Mouse (Mus musculus) T-helper 17 cell (primary cell): ENCODE results near the gene Lnx2.

ENCODE experiments used
- in situ Hi-C, 2 experiments: fragments of 300-600 bp; cut with MboI, MseI; formaldehyde crosslinking; loops; 1 replicate in 1 of 2; 2 replicates in 1 of 2; pipeline ENCODE4 v1.15.1; 2025; ENCODE audit warnings: high pct_unique_total_duplicates in 2 of 2

Gene Lnx2

DNA sequence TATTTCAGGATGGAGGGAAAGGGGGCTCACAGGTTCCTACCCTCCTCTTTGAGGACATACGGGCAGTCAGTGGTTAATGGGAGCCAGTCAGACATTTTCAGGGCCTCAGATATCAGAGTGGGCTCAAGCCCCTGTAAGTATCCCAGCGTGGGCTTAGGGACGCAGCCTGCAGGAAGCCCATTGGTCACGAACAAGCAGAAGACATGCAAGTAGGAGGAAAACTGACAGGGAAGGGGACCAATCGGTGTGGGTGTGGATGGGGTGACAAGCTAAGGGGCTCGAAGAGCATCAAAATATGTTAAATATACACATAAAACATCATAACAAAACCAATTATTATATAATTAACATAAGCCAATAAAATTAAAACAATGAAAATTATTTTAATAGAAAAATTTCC is 22.1 kb downstream of the Lnx2 start:
- in situ Hi-C loops = loop anchor here in 1 of 2 experiments (25.0 kb wide), 1 partner anchor 842 kb away; the partner anchor contains the start of gene Rnf6

DNA sequence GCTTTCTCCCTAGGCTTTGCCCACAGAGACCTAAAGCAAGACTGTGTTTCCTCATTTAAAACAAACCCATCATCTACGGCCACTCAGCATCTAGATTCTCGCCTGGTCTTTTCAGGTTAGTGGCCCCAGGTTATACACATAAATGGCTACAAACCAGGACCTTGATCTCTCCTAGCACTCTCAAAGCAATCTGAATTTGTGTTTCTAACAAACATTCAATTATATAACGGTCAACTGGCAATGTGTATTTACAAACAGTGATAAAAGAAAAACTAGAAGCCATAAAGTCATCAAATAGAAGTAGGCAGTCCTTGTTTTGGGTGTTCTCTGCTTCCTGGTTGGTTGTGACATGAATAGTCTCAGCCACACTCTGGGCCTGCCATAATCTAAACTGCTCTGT is 22.9 kb downstream of the Lnx2 start:
- in situ Hi-C loops = loop anchor here in 1 of 2 experiments (25.0 kb wide), 1 partner anchor 841 kb away; the partner anchor contains the start of gene Rnf6

DNA sequence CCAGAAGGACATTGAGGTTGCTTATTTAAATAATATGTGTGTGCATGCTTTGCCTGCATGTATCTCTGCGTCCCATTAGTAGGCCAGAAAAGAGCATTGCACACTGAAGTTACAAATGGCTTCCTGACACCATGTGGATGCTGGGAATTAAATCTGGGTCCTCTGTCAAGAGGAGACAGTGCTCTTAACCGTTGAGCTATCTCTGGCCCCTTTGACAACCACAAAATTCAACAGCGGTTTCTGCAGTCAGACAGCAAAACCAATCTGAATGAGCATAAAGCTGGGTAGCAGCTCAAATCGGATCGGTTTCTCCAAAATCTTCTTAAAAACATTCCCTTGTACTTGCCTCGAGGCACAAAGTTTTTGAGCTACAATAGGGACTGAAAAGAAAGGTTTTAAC is 23.3 kb downstream of the Lnx2 start:
- in situ Hi-C loops = loop anchor here in 1 of 2 experiments (25.0 kb wide), 1 partner anchor 841 kb away; the partner anchor contains the start of gene Rnf6

DNA sequence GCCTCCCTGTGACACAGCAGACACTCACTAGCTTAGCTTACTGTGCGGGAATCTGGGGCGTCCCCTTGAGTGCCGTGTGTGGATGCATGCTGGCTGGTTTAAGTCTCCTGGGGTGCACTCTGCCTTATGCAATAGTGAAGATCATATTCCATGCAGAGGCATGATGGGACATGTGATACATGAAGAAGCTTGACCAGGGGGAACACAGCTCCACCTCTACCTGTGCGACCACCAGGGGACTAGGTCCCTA is 24.2 kb downstream of the Lnx2 start:
- in situ Hi-C loops = loop anchor here in 1 of 2 experiments (25.0 kb wide), 1 partner anchor 840 kb away; the partner anchor contains the start of gene Rnf6

DNA sequence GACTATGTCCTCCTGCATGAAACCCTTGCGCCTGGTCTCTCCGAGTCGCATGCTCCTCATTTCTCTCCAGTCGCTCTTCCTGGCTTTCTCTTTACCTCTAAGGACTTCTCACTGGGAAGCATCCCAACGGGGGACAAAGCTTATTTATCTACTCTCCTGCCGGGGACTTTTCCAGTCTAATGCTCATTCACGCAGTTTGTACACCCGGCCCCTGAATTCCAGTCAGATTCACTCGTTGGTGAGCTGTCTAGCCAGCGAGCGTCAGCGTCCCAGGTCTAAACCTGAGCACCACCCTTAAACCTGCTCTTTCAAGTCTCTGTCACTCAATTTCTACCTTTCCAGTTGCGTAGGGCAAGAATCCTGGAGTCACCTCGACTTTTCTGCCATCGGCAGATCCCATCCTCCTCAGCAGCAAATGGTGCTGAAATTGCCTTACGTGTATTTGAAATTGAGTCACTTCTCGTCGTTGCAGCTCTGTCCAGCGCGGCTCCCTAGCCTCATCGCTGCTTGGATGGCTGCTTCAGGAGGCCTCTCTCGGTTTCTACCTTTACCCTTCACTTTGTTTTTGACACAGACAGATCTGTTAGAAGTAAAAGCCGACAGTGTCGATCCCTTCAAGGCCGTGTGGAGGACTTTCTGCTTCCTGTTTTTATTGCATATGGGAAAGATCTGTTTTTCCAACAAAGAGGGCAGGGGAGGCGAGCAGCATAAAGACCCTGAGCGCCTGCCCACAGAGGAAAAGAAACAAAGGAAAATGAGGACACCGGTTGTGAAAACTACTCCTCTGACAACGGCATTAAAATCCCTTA is 24.7 kb downstream of the Lnx2 start:
- in situ Hi-C loops = loop anchor here in 1 of 2 experiments (25.0 kb wide), 1 partner anchor 839 kb away; the partner anchor contains the start of gene Rnf6

DNA sequence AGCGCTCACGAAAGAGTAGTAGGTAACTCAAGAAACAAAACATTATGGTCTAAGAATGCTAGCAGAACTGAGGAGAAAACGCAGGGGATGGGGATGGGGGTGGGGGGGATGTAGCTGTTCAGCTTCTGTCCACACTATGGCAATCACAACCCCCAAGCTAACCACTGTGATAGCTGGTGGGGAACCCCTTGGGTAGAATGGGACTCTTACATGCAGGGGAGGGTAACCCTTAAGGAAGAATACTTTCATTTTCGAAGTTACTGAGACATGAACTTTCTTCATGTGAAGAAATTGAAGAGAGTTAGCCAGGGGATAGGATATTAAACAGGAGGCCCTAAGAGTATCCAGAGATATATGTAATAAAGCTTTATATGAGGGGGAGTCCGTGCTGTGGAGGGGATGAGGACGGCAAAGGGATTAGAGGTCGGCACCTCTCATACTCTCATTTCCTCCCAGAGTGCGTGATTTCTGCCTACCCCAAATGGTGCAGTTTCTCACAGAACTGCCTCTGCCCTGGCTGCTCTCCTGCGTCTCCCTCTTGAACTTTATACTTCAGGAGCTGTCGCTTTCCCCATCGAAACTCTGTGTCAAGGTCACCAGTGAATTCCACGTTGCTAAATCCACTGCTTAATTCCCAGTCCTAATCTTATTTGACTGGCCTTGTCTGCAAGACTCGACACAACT is 25.4 kb downstream of the Lnx2 start:
- in situ Hi-C loops = loop anchor here in 1 of 2 experiments (25.0 kb wide), 1 partner anchor 839 kb away; the partner anchor contains the start of gene Rnf6

DNA sequence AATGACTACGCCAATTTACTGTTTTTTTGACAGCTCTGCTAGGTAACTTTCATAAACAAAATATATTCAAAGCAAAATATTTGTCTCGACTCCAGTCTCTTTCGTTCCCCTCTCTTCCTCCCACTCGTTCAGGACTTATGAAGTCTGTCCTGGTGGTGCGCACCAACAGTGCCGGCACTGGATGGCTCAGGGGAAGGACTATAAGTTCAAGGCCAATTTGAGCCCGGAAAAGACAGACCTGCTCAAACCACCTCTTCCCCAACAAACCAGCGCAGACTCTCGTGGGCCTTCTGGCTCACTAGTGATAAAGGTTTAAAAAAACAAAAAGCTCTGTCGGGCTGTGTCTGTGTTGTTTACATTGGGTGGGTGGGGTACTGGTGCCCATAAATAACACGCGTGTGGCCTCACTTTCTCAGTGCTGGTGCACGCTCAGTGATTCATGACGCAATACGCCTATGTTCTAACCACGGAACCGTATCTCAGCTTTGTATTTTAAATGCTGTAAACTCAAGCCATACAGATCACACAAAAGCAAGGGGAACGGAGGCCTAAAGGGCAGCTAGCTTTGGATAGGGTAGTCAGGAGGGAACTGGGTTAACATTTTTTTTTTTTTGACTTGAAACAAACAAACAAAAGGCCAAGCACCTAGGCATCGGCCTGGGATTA is 26.7 kb downstream of the Lnx2 start:
- in situ Hi-C loops = loop anchor here (5.0 to 25.0 kb wide), 2 partner anchors 38 to 837 kb away; partner anchors contain the start of gene Rnf6 (in 1 of the 2)

DNA sequence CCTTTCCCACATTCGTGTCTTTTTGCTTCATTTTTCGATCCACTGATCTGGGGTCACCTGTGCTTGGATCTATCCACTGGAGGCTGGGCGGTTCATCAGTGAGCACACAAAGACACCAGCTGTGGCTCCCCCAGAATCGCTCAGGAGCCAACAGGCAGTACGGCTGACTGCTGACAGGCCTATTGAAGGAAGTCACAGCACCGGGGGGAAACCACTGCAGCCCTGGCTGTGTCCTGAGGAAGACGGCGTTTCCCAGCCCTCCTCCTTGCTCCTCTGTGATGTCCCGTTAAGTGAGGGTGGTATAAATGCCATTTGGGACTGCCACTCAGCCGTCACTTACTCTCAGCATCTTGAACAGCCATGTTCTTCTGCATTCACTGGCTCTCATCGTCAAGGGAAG is 30.5 kb downstream of the Lnx2 start:
- in situ Hi-C loops = loop anchor here in 1 of 2 experiments (5.0 kb wide), 1 partner anchor 41 kb away; no protein-coding TSS in a partner anchor

DNA sequence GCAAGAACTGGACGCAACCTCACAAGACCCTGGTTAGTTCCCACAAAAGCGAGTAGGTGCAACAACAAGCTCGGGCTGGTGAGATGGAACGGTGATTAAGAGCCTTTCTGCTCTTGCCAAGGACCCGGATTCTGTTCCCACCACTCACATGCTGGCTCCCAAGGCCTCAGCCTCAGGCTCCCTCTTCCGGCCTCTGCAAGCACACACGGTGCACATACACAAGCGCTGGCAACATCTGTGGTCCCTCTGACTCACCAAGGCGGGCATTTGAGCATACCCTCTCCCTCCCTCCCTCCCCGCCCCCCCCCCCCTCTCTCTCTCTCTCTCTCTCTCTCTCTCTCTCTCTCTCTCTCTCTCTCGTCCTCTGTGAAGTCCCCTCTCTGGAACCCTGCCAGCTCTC is 31.1 kb downstream of the Lnx2 start:
- in situ Hi-C loops = loop anchor here in 1 of 2 experiments (5.0 kb wide), 1 partner anchor 42 kb away; no protein-coding TSS in a partner anchor

DNA sequence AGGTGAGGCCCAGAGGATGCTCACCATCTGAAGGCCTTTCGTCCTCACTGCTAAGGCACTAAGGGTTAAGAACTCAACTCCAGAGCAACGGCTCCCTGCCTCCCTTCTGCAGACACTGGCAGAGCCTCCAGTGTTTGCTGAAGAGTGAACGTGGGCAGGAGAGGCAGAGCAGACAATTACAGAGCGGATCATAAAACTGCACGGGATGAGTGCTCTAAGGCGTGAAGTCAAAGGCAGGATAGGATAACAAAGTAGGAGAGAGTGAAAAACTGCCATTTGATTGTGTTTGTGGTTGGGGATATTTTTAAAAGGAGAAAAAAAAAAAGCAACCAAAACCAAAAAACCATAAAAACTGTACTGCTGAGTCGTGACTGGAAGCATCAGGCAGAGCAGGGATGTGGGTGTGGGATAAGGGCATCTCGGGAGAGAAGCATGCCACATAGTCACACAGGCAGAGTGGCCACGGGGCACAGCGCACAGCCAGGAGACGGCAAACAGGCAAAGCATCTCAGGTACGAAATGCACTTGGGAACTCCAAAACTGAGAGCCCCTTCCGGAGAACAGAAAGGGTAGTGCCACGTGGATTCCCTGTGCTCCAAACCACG is 33.0 kb downstream of the Lnx2 start:
- in situ Hi-C loops = loop anchor here in 1 of 2 experiments (5.0 kb wide), 1 partner anchor 71 kb away; no protein-coding TSS in a partner anchor

DNA sequence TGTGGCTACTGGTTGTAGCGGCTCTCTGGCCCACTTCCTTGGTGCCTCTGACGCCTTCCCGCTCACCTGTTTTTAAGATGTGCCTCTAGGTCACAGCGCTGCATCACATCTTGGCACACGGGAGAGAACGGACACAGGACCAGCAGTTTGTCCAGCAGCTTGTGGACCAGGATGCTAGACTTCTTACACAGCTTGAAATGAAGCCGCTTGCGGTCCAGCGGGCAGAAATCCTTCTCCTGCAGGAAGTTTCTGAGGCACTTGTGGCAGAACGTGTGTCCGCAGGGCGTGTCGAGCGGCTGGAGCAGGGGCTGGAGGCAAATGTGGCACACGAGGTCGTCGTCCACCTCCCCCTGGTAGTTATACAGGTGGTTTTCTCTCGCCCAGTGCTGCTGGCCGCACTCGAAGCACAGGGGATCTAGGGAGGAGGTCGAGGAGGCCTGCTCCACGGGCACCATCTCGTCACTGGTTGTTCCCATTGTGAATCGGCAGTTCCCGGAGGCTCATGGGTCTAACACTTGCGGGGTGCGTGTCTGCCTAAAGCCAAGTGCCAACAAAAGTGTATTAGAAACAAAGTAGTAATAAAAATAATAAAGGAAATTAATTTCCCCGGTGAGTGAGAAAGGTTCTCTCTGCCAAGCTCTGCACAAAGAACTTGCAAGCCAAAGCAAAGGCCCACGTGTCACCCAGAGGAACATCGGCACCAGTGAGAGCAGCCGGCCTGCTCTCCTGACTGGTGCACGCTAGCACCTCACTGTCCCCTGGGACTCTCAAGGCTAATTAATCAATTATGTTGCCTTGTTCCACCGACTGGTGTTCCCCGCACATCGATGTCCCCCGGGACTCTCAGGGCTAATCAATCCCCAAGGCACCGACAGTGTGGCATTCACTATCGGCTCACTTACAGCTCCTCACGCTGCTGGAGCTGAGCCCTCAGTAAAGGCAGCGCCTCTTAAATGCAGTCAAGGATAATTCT is 34.1 kb downstream of the Lnx2 start:
- in situ Hi-C loops = loop anchor here in 1 of 2 experiments (5.0 kb wide), 1 partner anchor 70 kb away; no protein-coding TSS in a partner anchor

DNA sequence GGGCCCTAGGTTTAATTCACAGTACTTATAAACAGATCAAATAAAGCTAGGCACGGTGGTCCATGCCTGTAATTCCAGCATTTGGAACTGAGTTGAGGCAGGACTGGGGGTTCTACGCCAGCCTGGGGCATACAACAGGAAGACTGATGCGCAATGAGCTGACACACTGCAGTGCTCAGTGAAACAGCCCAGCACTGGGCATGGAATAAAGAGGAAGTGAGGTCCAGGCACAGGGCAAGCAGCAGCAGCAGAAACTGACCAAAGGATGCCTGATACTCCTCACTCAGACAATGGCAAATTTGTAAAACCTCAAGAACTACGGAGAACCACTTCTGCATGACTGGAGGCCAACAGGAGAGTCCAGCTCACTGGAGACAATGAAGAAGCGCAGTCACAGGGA is 37.0 kb downstream of the Lnx2 start:
- in situ Hi-C loops = no loop called here

DNA sequence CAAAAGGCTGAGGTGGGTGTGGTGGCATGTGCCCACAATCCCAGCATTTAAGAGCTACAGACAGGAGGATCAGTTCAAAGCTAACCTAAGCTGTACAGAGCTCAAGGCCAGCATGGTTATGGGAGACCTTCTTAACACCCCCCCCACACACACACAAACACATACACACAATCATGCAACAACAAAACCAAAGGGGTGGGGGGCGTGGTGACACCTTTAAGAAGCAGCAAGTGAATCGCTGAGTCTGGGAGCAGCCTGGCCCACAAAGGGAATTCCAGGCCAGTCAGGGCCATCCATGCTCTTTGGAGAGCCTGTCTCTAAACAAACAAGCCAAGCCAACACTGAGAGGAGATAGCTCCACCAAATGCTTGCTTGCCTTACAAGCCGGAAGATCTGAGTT is 38.8 kb downstream of the Lnx2 start:
- in situ Hi-C loops = no loop called here

DNA sequence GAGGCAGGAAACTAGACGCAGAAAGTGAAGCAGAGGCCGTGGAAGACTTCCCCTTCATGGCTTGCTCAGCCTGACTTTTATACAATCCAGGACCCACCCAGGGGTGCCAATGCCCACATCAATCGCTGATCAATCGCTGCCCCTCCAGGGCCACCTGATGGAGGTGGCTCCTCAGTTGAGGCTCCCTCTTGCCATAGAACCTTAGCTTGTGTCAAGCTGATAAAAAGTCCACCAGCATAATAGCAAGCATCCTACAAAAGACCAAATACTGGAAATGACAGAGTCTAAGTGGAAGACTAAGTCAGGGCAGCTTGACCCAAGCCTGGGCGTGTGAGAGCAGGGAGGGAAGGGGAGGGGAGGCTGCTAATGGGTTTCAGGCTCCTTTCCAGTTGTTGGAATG is 39.7 kb downstream of the Lnx2 start:
- in situ Hi-C loops = no loop called here

DNA sequence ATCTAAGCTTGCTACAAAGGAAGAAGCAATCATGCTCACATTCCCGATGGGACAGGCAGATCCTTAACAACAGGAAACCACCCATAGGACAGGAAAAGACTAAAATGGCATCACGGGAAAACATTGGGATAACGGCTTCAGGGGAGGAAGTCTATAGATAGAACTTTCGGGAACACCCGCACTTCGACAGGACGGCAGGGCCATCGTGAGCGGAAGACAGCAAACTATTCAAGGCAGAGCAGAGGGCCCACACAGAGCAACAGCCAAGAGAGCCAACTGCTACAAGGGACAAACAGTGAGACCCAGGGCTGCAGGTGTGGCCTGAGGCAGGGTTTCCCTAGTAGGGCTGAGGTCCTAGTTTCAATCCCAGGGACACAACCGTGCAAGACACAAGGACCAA is 40.4 kb downstream of the Lnx2 start:
- in situ Hi-C loops = no loop called here

DNA sequence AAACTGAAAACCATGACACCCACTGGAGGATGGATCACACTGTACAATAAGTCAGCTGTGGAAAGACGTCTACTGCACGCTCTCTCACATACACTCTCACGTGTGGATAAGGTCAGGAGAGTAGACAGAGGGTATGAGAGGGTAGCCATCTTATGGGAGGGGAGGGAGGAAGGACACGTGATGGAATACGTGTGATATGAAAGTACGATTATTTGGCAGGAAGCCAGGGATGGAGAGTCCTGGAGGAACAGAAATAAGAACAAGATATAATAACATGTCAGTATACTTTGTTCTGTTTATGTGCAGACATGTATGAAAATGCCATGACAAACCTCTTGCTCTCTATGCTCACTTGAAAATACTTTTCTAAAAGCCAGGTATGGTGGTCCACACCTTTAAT is 41.1 kb downstream of the Lnx2 start:
- in situ Hi-C loops = no loop called here

DNA sequence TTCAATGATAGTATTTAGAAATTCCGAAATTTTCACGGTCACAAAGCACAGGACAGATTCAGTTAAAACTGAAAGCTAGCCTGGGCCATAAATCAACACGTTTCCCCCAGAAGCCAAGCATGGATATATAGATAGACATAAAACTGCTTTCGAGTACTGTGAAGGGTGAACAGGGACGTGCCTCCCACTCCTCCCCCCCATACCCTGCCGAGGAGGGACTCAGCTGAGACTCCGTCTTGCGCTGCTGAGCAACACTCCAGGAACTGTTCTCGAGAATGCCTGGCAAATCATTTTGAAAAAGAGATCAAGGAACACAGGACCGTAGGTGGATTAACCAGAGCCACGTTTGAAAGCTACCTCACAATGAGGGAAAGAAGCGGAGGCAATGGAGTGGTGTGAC is 42.1 kb downstream of the Lnx2 start:
- in situ Hi-C loops = no loop called here

DNA sequence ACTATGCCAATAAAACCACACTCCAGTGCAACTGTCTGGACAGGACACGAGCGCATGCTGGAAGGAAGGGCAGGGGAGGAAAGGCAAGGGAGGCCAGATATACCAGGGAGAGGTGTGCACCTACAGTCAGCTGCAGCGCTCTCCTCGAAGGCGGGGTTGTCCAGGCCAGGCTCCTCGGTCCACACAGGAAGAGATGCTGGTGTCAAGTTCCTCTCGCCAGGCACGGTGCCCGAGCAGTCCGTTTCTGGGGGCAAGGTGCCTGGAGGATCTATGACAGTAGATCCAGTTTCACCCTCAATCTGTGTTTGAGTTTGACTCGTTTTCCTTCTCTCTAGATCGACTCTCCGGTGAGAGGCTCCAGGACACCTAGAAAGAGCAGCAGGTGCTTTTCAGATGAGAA is 43.2 kb downstream of the Lnx2 start:
- in situ Hi-C loops = no loop called here

DNA sequence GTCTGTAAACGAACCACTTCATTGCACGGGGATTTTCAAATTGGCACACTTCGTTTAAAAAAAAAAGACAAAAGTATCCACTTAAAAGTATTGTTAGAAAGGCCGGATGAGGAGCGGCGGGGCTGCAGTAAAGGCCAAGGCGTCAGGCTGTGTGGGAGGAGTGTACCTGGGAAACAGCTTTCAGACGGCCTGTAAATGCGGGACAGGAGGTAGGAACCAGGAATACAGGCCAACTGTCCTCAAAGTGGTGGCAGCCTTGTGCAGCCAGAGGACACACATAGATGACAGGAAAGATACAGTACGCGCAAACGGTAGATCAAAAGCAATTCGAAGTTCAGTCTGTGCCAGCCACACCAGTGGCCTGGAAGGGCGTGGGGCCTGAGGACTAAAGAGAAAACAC is 45.1 kb downstream of the Lnx2 start:
- in situ Hi-C loops = no loop called here

DNA sequence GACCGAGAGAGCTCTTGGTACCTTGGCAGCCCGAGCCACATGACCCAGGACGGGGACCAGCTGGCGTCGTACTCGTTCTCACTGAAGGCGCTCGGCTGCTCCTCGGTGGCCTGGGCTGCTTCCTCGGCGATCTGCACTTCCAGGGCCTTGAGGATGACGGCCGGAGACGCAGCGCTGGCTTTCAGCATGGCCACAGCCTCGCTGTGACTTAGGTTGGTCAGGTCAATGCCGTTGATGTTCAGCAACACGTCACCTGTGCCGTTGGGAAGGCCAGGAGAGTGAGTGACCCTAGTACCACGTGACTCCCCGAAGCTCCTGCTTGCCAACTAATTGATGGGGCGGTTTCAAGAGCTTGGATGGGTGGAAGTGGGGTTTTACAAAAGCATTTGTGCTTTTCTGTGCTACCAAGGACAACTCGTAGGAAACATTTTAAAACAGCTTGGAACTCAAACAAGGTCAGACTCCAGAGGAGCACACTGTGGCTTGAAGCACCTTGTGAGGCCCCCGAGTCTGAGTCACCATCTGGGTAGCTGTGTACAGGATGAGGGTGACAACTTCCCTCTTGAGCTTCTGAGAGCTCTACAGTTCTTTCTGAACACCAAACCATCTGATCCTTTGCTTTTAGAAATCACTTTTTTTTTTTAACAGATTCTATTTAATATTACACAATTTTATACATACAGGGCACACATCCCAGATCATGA is 51.9 kb downstream of the Lnx2 start:
- in situ Hi-C loops = no loop called here
